Mouse (Mus musculus) myocyte (in vitro differentiated cells): ENCODE measurements around the gene Prkca. TPM values are rescaled to one million over a fixed set of nuclear protein-coding genes. Genes with fewer than 3 reads are reported as not detected.
A peak's percentile ranks its signal among the peaks of the same experiment; 100 is the strongest.

Experiments
- H3K27me3 ChIP-seq: one replicate; pipeline ENCODE4 v1.6.1; 2011; ENCODE audit not compliant: control insufficient read depth, insufficient read depth, insufficient read length
- H3K36me3 ChIP-seq: one replicate; pipeline ENCODE4 v1.6.1; 2011; ENCODE audit not compliant: control insufficient read depth, insufficient read depth
- H3K4me2 ChIP-seq: one replicate; pipeline ENCODE4 v1.6.1; 2011; ENCODE audit warnings: low read depth, control low read depth
- H3K4me3 ChIP-seq: one replicate; pipeline ENCODE4 v1.5.1; 2011; ENCODE audit warnings: mild to moderate bottlenecking, control low read depth, moderate library complexity
- H3K79me2 ChIP-seq: one replicate; pipeline ENCODE4 v1.6.1; 2011; ENCODE audit not compliant: control insufficient read depth, insufficient read depth
- H3ac ChIP-seq: one replicate; pipeline ENCODE4 v1.6.1; 2011; ENCODE audit not compliant: control insufficient read depth, insufficient read length
- CEBPB ChIP-seq: IDR thresholded peaks from 2 replicates; pipeline ENCODE4 v1.6.1; 2011; ENCODE audit warnings: mild to moderate bottlenecking, moderate library complexity; ENCODE audit not compliant: poor library complexity, insufficient read depth, severe bottlenecking
- E2F4 ChIP-seq: IDR thresholded peaks from one replicate; pipeline ENCODE4 v1.6.1; 2011; ENCODE audit warnings: mild to moderate bottlenecking, control low read depth, moderate library complexity; ENCODE audit not compliant: insufficient read depth
- MAX ChIP-seq: IDR thresholded peaks from one replicate; pipeline ENCODE4 v1.6.1; 2011; ENCODE audit warnings: low read depth, mild to moderate bottlenecking, control low read depth
- MYOD1 ChIP-seq, 3 experiments: IDR thresholded peaks; one replicate each; pipeline ENCODE4 v1.6.1; 2011; ENCODE audit warnings: control low read depth in 2 of 3, low read depth in 2 of 3, mild to moderate bottlenecking in 2 of 3, moderate library complexity in 1 of 3; ENCODE audit not compliant: insufficient read length in 2 of 3, control insufficient read depth in 1 of 3
- MYOG ChIP-seq, 3 experiments: IDR thresholded peaks; one replicate each; pipeline ENCODE4 v1.6.1; 2011; ENCODE audit warnings: control low read depth in 2 of 3, low read depth in 2 of 3, mild to moderate bottlenecking in 2 of 3; ENCODE audit not compliant: insufficient read length in 2 of 3, control insufficient read depth in 1 of 3, insufficient read depth in 1 of 3
- POLR2A ChIP-seq: IDR thresholded peaks from one replicate; pipeline ENCODE4 v1.6.1; 2011; ENCODE audit warnings: low read depth, mild to moderate bottlenecking, control low read depth, moderate library complexity; ENCODE audit not compliant: insufficient read length
- POLR2AphosphoS2 ChIP-seq: IDR thresholded peaks from one replicate; pipeline ENCODE4 v1.6.1; 2011; ENCODE audit warnings: low read depth, control low read depth; ENCODE audit not compliant: insufficient read length
- REST ChIP-seq: IDR thresholded peaks from one replicate; pipeline ENCODE4 v1.6.1; 2011; ENCODE audit warnings: mild to moderate bottlenecking, control low read depth, moderate library complexity; ENCODE audit not compliant: insufficient read depth, insufficient read length
- SRF ChIP-seq: IDR thresholded peaks from one replicate; pipeline ENCODE4 v1.6.1; 2011; ENCODE audit warnings: low read depth; ENCODE audit not compliant: control insufficient read depth, insufficient read length
- TCF12 ChIP-seq: IDR thresholded peaks from one replicate; pipeline ENCODE4 v1.6.1; 2011; ENCODE audit warnings: mild to moderate bottlenecking, control low read depth; ENCODE audit not compliant: poor library complexity, insufficient read depth, severe bottlenecking
- TCF3 ChIP-seq: IDR thresholded peaks from one replicate; pipeline ENCODE4 v1.6.1; 2011; ENCODE audit warnings: low read depth, control low read depth; ENCODE audit not compliant: insufficient read length
- USF1 ChIP-seq: IDR thresholded peaks from one replicate; pipeline ENCODE4 v1.6.1; 2011; ENCODE audit warnings: low read depth, mild to moderate bottlenecking, control low read depth, moderate library complexity
- polyA plus RNA-seq: library from polyadenylated mRNA; unstranded; fragments of >200 nt; fragmentation: generic; extraction: Trizol; gene quantifications from one replicate; pipeline ENCODE4 v1.2.1, GENCODE M21; 2012; ENCODE audit warnings: missing spikeins

Prkca gene
- polyA plus RNA-seq, 1 experiment: 15.3 TPM

DNA sequence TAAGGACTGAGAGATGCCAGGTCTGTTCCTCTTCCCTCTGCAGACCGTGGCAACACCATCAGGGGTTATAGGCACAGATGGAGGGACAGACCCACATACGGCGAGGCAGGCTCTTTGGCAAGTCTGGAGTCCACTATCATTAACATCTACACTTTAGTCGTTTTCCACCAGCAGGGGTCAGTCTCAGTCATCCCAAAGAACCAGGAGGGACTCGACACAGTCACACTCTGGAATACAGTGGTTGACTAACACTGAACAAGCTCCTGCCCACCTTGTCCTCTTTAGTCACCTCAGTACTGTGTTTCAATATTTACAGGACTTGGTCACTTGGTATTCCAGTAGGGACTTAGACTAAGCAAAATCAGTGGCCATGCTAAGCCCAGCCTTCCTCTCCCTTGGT lies 215.1 kb downstream of the Prkca start:
- H3K36me3 ChIP-seq: no peaks in the 10 kb centered on the region
- H3K4me3 ChIP-seq: no peak overlapping the region
- H3K4me2 ChIP-seq: no peak overlapping the region
- peaks cover 3% of the 10 kb centered on the region for H3K79me2 ChIP-seq
- H3ac ChIP-seq: no peak overlapping the region
- no peaks in the 10 kb centered on the region for H3K27me3 ChIP-seq
- no peak for TF ChIP-seq POLR2AphosphoS2
- TF ChIP-seq MYOD1 (IDR thresholded peaks at IDR 0.05; ENCODE audit: control insufficient read depth in 1 of 3, insufficient read length in 2 of 3, low read depth in 2 of 3): no peak
- TF ChIP-seq MAX: no peak
- TF ChIP-seq SRF: no peak
- TF ChIP-seq POLR2A: no peak
- no peak for TF ChIP-seq TCF3
- TF ChIP-seq TCF12: no peak
- no peak for TF ChIP-seq REST
- no peak for TF ChIP-seq E2F4
- TF ChIP-seq USF1: no peak
- TF ChIP-seq CEBPB: no peak
- no peak for TF ChIP-seq MYOG (IDR thresholded peaks at IDR 0.05; ENCODE audit: control insufficient read depth in 1 of 3, insufficient read depth in 1 of 3, insufficient read length in 2 of 3, low read depth in 2 of 3)

DNA sequence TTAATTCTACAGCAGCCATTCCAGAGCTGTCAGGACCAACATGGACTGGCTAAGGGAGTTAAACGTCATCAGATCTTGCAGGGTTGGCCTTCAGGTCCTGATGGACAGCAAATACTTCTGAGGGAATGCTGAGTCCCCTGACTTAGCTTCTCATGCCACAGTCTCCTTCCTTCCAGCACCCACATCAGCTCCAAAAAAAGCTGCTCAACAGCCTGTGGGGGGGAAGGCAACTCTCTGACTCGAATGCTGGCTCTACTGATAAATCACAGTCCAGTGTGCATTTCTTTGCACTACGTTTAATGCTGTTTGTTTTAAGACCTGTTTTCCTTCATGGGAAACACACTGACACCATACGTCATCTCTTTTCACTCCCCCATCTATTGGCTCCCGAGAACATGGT lies 215.8 kb downstream of the Prkca start:
- Histone ChIP-seq H3K79me2 (peaks cover 3% of the 10 kb centered on the region), H3K4me2 (no peak overlapping the region), H3K27me3 (no peaks in the 10 kb centered on the region), H3ac (no peak overlapping the region), H3K4me3 (no peak overlapping the region), H3K36me3 (no peaks in the 10 kb centered on the region)
- TF ChIP-seq TCF12 (no peak), REST (no peak), POLR2AphosphoS2 (no peak)

DNA sequence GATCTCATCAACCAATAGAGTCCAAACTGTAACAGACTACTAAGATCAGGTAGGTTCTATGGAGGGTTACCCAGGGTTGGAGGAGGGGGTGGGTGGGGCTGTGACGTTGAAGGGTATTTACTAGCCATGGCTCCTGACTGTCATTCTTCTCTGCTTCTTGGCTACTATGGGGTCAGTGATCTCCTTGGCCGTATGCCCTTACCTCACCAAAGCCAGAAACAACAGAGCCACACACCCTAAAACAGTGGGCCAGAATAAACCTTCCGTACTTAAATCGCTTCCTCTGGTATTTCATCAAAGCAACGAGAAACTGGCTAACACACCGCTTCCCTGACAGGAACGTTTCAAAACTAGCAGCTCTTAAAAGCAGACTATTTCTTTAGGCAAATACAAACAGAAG lies 221.2 kb downstream of the Prkca start:
- H3K79me2 ChIP-seq: peaks cover 3% of the 10 kb centered on the region
- no peaks in the 10 kb centered on the region for H3K36me3 ChIP-seq
- no peak overlapping the region for H3K4me2 ChIP-seq
- TF ChIP-seq TCF12 (no peak), POLR2AphosphoS2 (no peak), USF1 (no peak), POLR2A (no peak), SRF (no peak), MAX (no peak), MYOG (IDR thresholded peaks at IDR 0.05; ENCODE audit: control insufficient read depth in 1 of 3, insufficient read depth in 1 of 3, insufficient read length in 2 of 3, low read depth in 2 of 3) (no peak), E2F4 (no peak), REST (no peak)
- no peaks in the 10 kb centered on the region for H3K27me3 ChIP-seq
- H3ac ChIP-seq: no peak overlapping the region
- no peak overlapping the region for H3K4me3 ChIP-seq

DNA sequence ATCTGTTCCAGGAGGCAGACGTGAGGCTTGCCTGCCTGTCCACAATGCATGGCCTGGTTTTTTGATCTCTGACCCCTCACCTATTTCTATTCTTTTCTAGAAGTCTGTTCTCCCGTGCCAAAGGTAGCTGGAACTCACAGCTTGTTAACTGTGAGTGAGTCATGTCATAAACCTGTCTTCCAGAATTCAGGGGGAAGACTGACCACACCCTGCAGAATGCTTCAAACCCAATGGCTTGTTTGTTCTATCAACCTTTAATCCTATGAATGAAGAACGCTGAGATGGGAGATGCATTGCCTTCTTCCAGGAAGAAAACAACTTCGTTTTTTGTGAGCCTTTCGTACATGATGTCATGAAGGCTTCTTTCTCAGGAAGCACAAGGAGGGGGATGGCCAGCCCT lies 223.0 kb downstream of the Prkca start:
- no peaks in the 10 kb centered on the region for H3K27me3 ChIP-seq
- H3K36me3 ChIP-seq: no peaks in the 10 kb centered on the region
- no peak overlapping the region for H3K4me3 ChIP-seq
- no peak overlapping the region for H3ac ChIP-seq
- no peak for TF ChIP-seq SRF
- TF ChIP-seq MAX: no peak
- no peak for TF ChIP-seq REST
- TF ChIP-seq POLR2AphosphoS2: no peak
- no peak for TF ChIP-seq E2F4
- TF ChIP-seq POLR2A: no peak
- no peak for TF ChIP-seq MYOG (IDR thresholded peaks at IDR 0.05; ENCODE audit: control insufficient read depth in 1 of 3, insufficient read depth in 1 of 3, insufficient read length in 2 of 3, low read depth in 2 of 3)
- TF ChIP-seq MYOD1 (IDR thresholded peaks at IDR 0.05; ENCODE audit: control insufficient read depth in 1 of 3, insufficient read length in 2 of 3, low read depth in 2 of 3): no peak
- no peak for TF ChIP-seq TCF3
- no peak for TF ChIP-seq CEBPB
- TF ChIP-seq TCF12: no peak
- TF ChIP-seq USF1: no peak
- H3K79me2 ChIP-seq: no peaks in the 10 kb centered on the region
- no peak overlapping the region for H3K4me2 ChIP-seq

DNA sequence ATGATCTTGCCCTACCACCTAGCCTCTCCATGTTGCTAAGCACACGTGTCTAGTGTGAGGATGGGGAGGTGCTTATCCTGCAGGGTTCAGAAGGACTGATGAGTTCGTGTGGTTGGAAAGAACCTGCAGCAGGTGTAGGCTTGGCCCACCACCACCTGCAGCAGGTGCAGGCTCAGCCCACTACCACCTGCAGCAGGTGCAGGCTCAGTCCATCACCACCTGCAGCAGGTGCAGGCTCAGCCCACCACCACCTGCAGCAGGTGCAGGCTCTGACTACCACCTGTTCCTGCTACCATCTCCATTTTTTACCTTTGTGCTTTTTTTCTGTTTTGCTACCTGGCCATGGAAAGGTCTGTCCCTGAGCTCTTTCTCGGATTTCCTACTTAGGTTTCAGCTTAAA lies 223.9 kb downstream of the Prkca start:
- no peak overlapping the region for H3ac ChIP-seq
- no peak overlapping the region for H3K4me2 ChIP-seq
- no peak overlapping the region for H3K4me3 ChIP-seq
- H3K27me3 ChIP-seq: no peaks in the 10 kb centered on the region
- TF ChIP-seq TCF3 (peak; percentile 49), POLR2AphosphoS2 (no peak), REST (no peak), MYOD1 (IDR thresholded peaks at IDR 0.05; ENCODE audit: control insufficient read depth in 1 of 3, insufficient read length in 2 of 3, low read depth in 2 of 3) (peak in 1 of 3 experiments; percentile 76), MYOG (IDR thresholded peaks at IDR 0.05; ENCODE audit: control insufficient read depth in 1 of 3, insufficient read depth in 1 of 3, insufficient read length in 2 of 3, low read depth in 2 of 3) (peak in 2 of 3 experiments; percentile 30 to 59), USF1 (no peak), TCF12 (no peak), E2F4 (no peak), POLR2A (no peak), SRF (no peak), CEBPB (no peak)
- no peaks in the 10 kb centered on the region for H3K36me3 ChIP-seq
- H3K79me2 ChIP-seq: no peaks in the 10 kb centered on the region
